Mouse (Mus musculus) intestine, postnatal 0 days (tissue): ENCODE results near the gene Edc3. TPM values are rescaled to one million over a fixed set of nuclear protein-coding genes. Genes with fewer than 3 reads are reported as not detected.

Experiments
- ATAC-seq: fragments of 200-750 bp; cut with Nextera tagmentation; 2 replicates; pipeline ENCODE4 v1.8.0; 2017; ENCODE audit warnings: mild to moderate bottlenecking, moderate TSS enrichment, moderate library complexity
- H3K27ac ChIP-seq: fragments of 300-500 bp; sonication (generic); 2 replicates; pipeline ENCODE4 v1.5.1; 2014; ENCODE audit warnings: mild to moderate bottlenecking, low read depth, low read length, moderate library complexity
- H3K27me3 ChIP-seq: fragments of 300-500 bp; sonication (generic); replicated peaks from 2 replicates; pipeline ENCODE4 v1.6.1; 2014; ENCODE audit warnings: low read length, mixed read lengths; ENCODE audit not compliant: control insufficient read depth, insufficient read depth
- H3K36me3 ChIP-seq: fragments of 300-500 bp; sonication (generic); 2 replicates; pipeline ENCODE4 v1.6.1; 2014; ENCODE audit warnings: mild to moderate bottlenecking, moderate library complexity; ENCODE audit not compliant: control insufficient read depth, insufficient read depth
- H3K4me1 ChIP-seq: fragments of 300-500 bp; sonication (generic); replicated peaks from 2 replicates; pipeline ENCODE4 v1.6.1; 2014; ENCODE audit warnings: antibody characterized with exemption, low read length, mixed read lengths; ENCODE audit not compliant: control insufficient read depth, insufficient read depth
- H3K4me2 ChIP-seq: fragments of 300-500 bp; sonication (generic); replicated peaks from 2 replicates; pipeline ENCODE4 v1.6.1; 2014; ENCODE audit warnings: low read depth, mild to moderate bottlenecking, moderate library complexity
- H3K4me3 ChIP-seq: fragments of 300-500 bp; sonication (generic); 2 replicates; pipeline ENCODE4 v1.5.1; 2014; ENCODE audit warnings: low read depth, low read length
- H3K9ac ChIP-seq: fragments of 300-500 bp; sonication (generic); 2 replicates; pipeline ENCODE4 v1.6.1; 2014; ENCODE audit warnings: mild to moderate bottlenecking, low read depth, low read length
- H3K9me3 ChIP-seq: fragments of 300-500 bp; sonication (generic); 2 replicates; pipeline ENCODE4 v1.6.1; 2016; ENCODE audit warnings: mixed run types; ENCODE audit not compliant: control insufficient read depth
- CTCF ChIP-seq: sonication (generic); IDR thresholded peaks from 2 replicates; pipeline ENCODE4 v1.5.1; 2016; ENCODE audit warnings: low read depth, mild to moderate bottlenecking, control low read depth, antibody characterized with exemption, moderate library complexity
- WGBS: fragments of 180-500 bp; shearing (Covaris S2); extraction: QIAGEN DNeasy Blood & Tissue Kit; methylation state at CpG from one replicate; pipeline ENCODE4 v1.1.7; 2014; 5-methylcytosine and 5-hydroxymethylcytosine counted together
- polyA plus RNA-seq: library from polyadenylated mRNA; unstranded; fragments of >200 nt; fragmentation: Nextera tagmentation; extraction: Ambion mirVana; gene quantifications from 2 replicates; pipeline ENCODE4 v1.2.1, GENCODE M21; 2015

Gene Edc3
- polyA plus RNA-seq, 1 experiment from 2014 or later: 12.3 TPM

DNA sequence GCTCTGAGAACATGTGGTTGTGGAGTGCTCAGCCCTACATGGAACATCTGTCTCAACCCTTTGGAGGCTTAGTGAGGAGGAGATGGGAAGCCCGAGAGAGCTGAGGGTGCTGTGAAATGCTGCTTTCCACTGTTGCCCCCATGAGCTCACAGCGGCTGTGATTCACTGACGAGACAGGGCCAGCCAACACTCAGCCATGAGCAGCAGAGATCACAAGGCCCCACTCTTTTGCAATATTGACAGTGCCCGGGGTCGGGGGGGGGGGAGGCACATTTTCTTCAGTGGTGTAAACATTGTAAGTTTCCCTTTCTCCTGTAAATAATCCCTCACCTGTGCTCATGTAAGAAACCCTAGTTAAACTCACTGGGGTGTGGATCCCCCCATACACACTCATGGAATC is 36.8 kb upstream of the Edc3 start:
- H3K27ac ChIP-seq: no peak overlapping the region
- ATAC-seq: no peak
- no peaks in the 10 kb centered on the region for H3K27me3 ChIP-seq
- H3K36me3 ChIP-seq: no peaks in the 10 kb centered on the region
- H3K9ac ChIP-seq: no peak overlapping the region
- no peaks in the 10 kb centered on the region for H3K9me3 ChIP-seq
- TF ChIP-seq CTCF: no peak
- no peak overlapping the region for H3K4me3 ChIP-seq
- peaks cover 9% of the 10 kb centered on the region; the same call in 1 of the 2 replicates for H3K4me1 ChIP-seq
- WGBS: 78% methylated on average over 5 of the region's 5 CpGs
- no peak overlapping the region for H3K4me2 ChIP-seq

DNA sequence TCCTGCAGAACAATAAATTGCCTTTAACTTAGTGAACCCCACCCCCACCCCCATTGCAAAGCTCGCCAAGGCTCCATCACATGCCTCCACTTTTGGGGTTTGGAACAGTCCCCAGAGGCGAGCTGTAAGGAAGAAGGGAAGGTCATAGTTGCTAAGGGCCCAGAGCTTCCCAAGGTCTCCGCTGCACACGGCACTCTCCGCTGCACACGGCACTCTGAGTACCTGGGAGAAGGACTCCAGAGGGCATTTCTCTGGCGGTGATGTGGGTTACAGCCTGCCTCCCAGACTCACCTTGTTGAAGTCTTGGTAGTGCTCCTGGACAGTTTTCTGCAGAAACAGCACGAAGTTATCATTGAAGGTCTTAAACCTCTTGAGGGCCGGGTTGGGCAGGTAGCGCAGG is 26.9 kb upstream of the Edc3 start:
- Histone ChIP-seq H3K27ac (no peak overlapping the region), H3K4me1 (no peaks in the 10 kb centered on the region), H3K9me3 (no peaks in the 10 kb centered on the region), H3K4me3 (no peak overlapping the region), H3K4me2 (no peak overlapping the region), H3K36me3 (no peaks in the 10 kb centered on the region), H3K27me3 (no peaks in the 10 kb centered on the region), H3K9ac (no peak overlapping the region)
- 81% methylated on average over 10 of the region's 10 CpGs for WGBS
- TF ChIP-seq CTCF: no peak
- no peak for ATAC-seq

DNA sequence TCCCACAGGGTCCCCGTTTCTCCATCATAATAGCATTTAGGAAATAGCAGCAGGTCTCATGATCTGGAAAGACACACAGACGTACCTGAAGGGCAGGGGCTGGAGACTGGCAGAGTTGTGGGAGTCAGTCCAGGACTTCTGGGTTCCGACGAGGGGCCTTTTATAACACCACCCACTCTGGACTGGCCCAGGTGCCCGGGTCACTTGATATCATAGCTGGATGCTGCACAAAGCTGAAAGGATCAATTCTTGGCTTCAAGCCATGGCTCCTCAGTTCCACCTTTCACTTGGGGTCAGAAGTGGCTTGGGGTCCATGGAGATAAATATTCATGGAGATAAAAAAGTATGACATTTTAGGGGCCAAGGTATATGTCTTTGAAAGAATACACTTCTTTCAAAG is 24.8 kb upstream of the Edc3 start, which contains the start of gene Cyp1a2:
Gene Cyp1a2 (minus strand): TSS at position 184 of the 400 bp plus-strand sequence.
- Histone ChIP-seq H3K27me3 (no peaks in the 10 kb centered on the region), H3K9me3 (no peaks in the 10 kb centered on the region)
- 65% methylated on average over 5 of the region's 5 CpGs for WGBS

DNA sequence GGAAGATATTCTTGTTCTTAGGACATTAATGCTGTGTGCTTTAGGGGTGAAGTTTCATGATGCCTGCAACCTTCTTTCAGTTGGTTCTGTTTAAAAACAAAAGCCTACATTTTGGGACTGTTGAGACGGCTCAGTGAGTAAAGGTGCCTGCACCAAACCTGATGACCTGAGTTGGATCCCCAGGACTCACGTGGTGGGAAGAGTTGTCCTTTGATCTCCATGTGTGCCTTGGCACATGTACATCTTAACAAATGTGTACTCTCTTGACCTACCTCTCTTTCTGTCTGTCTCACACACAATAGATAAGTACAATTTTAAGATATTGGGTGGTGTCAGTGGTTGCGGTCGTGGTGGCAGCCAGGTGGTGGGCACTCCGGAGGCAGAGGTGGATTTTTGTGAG is 22.3 kb upstream of the Edc3 start:
- Histone ChIP-seq H3K4me3 (no peak overlapping the region), H3K9me3 (no peaks in the 10 kb centered on the region), H3K27me3 (no peaks in the 10 kb centered on the region), H3K4me1 (no peaks in the 10 kb centered on the region), H3K4me2 (no peak overlapping the region), H3K27ac (no peak overlapping the region), H3K36me3 (no peaks in the 10 kb centered on the region), H3K9ac (no peak overlapping the region)
- no peak for TF ChIP-seq CTCF
- no peak for ATAC-seq
- WGBS: 83% methylated on average over 5 of the region's 5 CpGs

More for the DNA sequence above, 24.8 kb upstream of the Edc3 start, which contains the start of gene Cyp1a2:
- Histone ChIP-seq H3K4me2 (no peak within 1 kb of the TSS), H3K36me3 (no peaks in the 10 kb centered on the region), H3K9ac (no peak within 1 kb of the TSS), H3K4me3 (no peak within 1 kb of the TSS), H3K27ac (no peak within 1 kb of the TSS), H3K4me1 (no peaks in the 10 kb centered on the region)
- TF ChIP-seq CTCF: no peak
- ATAC-seq: no peak

DNA sequence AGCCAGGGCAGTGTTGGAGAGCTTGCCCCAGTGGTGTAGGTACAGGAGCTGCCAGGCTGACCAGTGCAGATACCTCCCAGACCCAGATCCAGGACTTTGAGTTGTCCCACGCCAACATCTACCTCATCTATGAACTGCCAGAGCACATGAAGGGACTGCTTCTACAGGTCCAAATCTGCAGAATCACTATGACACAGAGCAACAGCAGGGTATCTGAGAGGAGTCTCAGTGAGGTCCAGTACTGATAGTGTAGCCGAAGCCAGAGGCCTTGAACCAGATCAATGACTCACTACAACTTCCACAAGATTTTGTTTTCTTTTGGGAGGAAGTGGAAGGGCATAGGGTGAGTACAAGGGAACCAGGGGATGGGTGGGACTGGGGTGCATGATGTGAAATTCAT is 20.6 kb upstream of the Edc3 start, which contains the start of gene Cyp1a1:
Gene Cyp1a1 (plus strand): TSS at position 178 of the 400 bp plus-strand sequence.
- ATAC-seq: no peak
- H3K4me1 ChIP-seq: no peaks in the 10 kb centered on the region
- no peak for TF ChIP-seq CTCF

DNA sequence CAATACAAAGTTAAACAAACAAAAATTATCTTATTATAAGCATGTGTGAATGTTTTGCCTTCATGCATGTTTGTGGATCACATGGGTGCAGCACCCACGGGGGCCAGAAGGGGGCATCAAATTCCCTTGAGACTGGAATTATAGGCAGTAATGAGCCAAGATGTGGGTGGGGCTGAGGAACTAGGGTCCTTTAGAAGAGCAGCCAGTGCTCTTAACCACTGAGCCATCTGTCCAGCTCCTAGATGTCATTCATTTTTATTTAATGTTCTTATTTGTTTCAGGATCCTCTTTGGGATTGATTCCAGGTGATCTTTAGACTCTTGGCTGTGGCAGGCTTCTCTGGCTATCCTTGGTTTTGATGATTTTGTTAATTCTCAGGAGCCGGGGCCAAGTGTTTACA is 20.2 kb upstream of the Edc3 start:
- Histone ChIP-seq H3K27ac (no peak overlapping the region), H3K9me3 (no peaks in the 10 kb centered on the region), H3K4me1 (no peaks in the 10 kb centered on the region), H3K4me3 (no peak overlapping the region), H3K27me3 (no peaks in the 10 kb centered on the region), H3K9ac (no peak overlapping the region), H3K36me3 (no peaks in the 10 kb centered on the region), H3K4me2 (no peak overlapping the region)
- no peak for ATAC-seq
- TF ChIP-seq CTCF: peak; percentile 64
- WGBS: 34% methylated on average over 2 of the region's 2 CpGs

More for the DNA sequence above, 20.6 kb upstream of the Edc3 start, which contains the start of gene Cyp1a1:
- H3K27ac ChIP-seq: no peak within 1 kb of the TSS
- no peaks in the 10 kb centered on the region for H3K27me3 ChIP-seq
- H3K4me3 ChIP-seq: no peak within 1 kb of the TSS
- no peak within 1 kb of the TSS for H3K4me2 ChIP-seq
- no peak within 1 kb of the TSS for H3K9ac ChIP-seq
- no peaks in the 10 kb centered on the region for H3K9me3 ChIP-seq
- no peaks in the 10 kb centered on the region for H3K36me3 ChIP-seq
- 89% methylated on average over 2 of the region's 2 CpGs for WGBS

DNA sequence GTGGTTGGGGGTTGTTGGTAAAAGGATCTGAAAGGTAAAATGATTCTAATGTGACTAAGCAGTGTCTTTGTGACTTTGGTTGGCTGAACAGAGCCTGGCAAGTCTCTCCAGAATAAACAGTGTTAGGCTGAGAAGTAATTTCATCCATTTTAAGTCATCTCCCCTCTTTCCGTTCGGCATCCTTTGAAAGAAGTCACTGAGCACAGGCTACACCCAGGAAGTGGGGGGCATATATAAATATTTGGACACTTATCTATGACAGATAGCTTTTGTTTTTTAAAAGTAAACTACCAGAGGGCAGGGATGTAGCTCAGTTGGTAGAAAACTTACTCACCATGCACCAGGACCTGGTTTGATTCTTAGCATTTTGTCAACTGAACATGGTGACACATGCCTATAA is 19.7 kb upstream of the Edc3 start:
- no peak for TF ChIP-seq CTCF
- H3K36me3 ChIP-seq: no peaks in the 10 kb centered on the region
- ATAC-seq: no peak
- no peak overlapping the region for H3K27ac ChIP-seq
- H3K4me2 ChIP-seq: no peak overlapping the region
- no peaks in the 10 kb centered on the region for H3K4me1 ChIP-seq
- no peak overlapping the region for H3K9ac ChIP-seq
- WGBS: 46% methylated on average over 2 of the region's 2 CpGs
- no peaks in the 10 kb centered on the region for H3K9me3 ChIP-seq
- no peaks in the 10 kb centered on the region for H3K27me3 ChIP-seq
- no peak overlapping the region for H3K4me3 ChIP-seq
